Comparison of ENCODE assay signal across 8 mouse cellular contexts in the genomic region with DNA sequence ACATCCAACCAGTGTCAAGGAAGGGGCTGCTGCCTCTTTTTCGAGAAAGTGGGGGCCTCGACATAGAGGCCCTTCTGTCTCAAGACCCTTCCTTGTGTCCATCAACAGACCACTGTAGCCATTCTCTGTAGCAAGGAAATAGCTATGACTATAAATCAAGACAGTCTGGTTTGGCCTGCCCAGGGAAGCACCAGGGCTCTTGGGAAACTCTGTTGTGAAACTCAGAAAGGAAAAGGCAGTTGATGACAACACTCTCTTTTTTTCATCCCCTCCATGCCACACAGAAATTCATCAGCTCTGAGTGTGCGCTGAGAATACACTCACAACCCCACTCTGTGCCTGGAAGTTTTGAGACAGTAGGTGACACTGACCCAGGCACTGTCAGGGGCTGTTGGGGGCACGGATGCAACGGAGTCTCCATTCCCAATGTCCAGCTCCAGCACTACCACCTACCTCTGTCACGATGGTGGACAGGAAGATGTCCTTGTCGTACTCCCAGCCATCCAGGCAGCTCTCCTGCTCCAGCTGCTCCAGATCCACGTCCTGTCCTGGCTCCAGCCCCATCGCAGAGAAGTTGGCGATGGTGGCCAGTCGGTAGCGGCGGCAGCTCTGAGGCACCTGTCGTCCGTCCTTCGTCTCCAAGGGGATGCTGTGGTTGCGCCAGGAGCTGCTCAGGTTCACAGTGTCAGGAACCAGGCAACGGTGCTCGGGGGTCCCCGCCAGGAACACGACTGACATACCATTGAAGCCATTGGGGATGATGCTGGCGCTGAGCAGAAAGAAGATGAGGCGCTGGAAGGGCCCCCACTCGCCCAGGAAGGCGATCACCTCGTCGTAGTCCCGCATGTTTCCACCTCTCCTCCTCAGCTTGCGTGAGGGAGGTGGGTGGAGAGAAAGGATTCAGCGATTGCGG. TPM values are rescaled to one million over a fixed set of nuclear protein-coding genes. Genes with fewer than 3 reads are reported as not detected.
A peak's percentile ranks its signal among the peaks of the same experiment; 100 is the strongest.
DNase-seq lines count a peak whose midpoint lies in the region; TF ChIP-seq lines count a peak whose summit lies in the region.

No protein-coding gene starts in this region.

- 20% methylated on average over 31 of the region's 31 CpGs for WGBS in bone marrow, adult 2 months
- WGBS in small intestine, adult 2 months, result 30% methylated on average over 31 of the region's 31 CpGs

- H3K27me3 ChIP-seq in erythroblast, embryonic 14.5 days (ENCODE audit: control insufficient read depth), result no peaks in the 10 kb centered on the region; the same call in 1 of the 2 replicates
- no peaks in the 10 kb centered on the region for H3K27me3 ChIP-seq in small intestine, adult 2 months (ENCODE audit: control insufficient read depth, insufficient read depth, low read length)

- H3K27ac ChIP-seq in bone marrow, adult 2 months (ENCODE audit: control insufficient read depth, insufficient read depth, low read depth, low read length, poor library complexity), result peak overlapping the region; percentile 94
- peak overlapping the region; percentile 22; the same call in 1 of the 2 replicates for H3K27ac ChIP-seq in small intestine, adult 2 months (ENCODE audit: insufficient read depth, low read depth, low read length)

- peaks cover 57% of the 10 kb centered on the region for H3K36me3 ChIP-seq in erythroblast, embryonic 14.5 days (ENCODE audit: control insufficient read depth)
- H3K36me3 ChIP-seq in small intestine, adult 2 months (ENCODE audit: control insufficient read depth, insufficient read depth, low read length), result no peaks in the 10 kb centered on the region

- peak; percentile 31 for DNase-seq in kidney, adult 9 months
- no peak for DNase-seq in kidney, adult 11 months
- DNase-seq in liver, result peak; percentile 30
- no peak for DNase-seq in right cerebral cortex, postnatal 36 days (ENCODE audit: low spot score in 2 of 2)
- DNase-seq in ovary, postnatal 36 days (ENCODE audit: low spot score), result no peak

- TF ChIP-seq POLR2A in bone marrow, adult 2 months (IDR thresholded peaks at IDR 0.05; ENCODE audit: borderline replicate concordance, control insufficient read depth, low read depth, low read length), result no peak
- TF ChIP-seq POLR2A in small intestine, adult 2 months (IDR thresholded peaks at IDR 0.05; ENCODE audit: low read depth, low read length), result no peak

- H3K4me3 ChIP-seq in bone marrow, adult 2 months (replicated peaks; ENCODE audit: control insufficient read depth, low read depth, low read length), result peak overlapping the region; percentile 96
- peak overlapping the region; percentile 74 for H3K4me3 ChIP-seq in erythroblast, embryonic 14.5 days (replicated peaks)
- H3K4me3 ChIP-seq in small intestine, adult 2 months (ENCODE audit: low read depth, low read length), result peak overlapping the region; percentile 74

- no peaks in the 10 kb centered on the region; the same call in 1 of the 2 replicates for H3K9me3 ChIP-seq in erythroblast, embryonic 14.5 days (ENCODE audit: control insufficient read depth, low read length)

- TF ChIP-seq CTCF in bone marrow, adult 2 months (IDR thresholded peaks at IDR 0.05; ENCODE audit: control insufficient read depth, insufficient read depth, low read length), result no peak
- TF ChIP-seq CTCF in small intestine, adult 2 months (IDR thresholded peaks at IDR 0.05; ENCODE audit: extremely low read depth, insufficient read length, insufficient replicate concordance, low read depth, low read length), result no peak

- H3K4me1 ChIP-seq in bone marrow, adult 2 months (ENCODE audit: control insufficient read depth, insufficient read depth, low read length), result no peaks in the 10 kb centered on the region; the same call in 1 of the 2 replicates
- peaks cover 64% of the 10 kb centered on the region for H3K4me1 ChIP-seq in erythroblast, embryonic 14.5 days (ENCODE audit: control insufficient read depth)
- peaks cover 25% of the 10 kb centered on the region for H3K4me1 ChIP-seq in small intestine, adult 2 months (ENCODE audit: control insufficient read depth, insufficient read depth, insufficient read length, low read length)

RNA-seq across cellular contexts. Expression of gene Slc22a4, which starts 0.5 kb away (rescaled TPM):
- 20.7 and 34.8 TPM in 2 replicates for polyA plus RNA-seq in bone marrow, adult 2 months (2011; ENCODE audit: insufficient read depth, insufficient read length, low replicate concordance, missing spikeins)
- 10.1 and 12.5 TPM in 2 replicates for polyA plus RNA-seq in erythroblast, embryonic 14.5 days (2012)
- polyA plus RNA-seq in small intestine, adult 2 months (2012; rRNA removed), result 6.3 and 18.9 TPM in 2 replicates

RNA-seq across cellular contexts. Expression of gene Pdlim4, which starts 41.4 kb away (rescaled TPM):
- polyA plus RNA-seq in bone marrow, adult 2 months (2011; ENCODE audit: insufficient read depth, insufficient read length, low replicate concordance, missing spikeins), result 3.7 and 3.8 TPM in 2 replicates
- 0.10 and 0.17 TPM in 2 replicates for polyA plus RNA-seq in erythroblast, embryonic 14.5 days (2012)
- polyA plus RNA-seq in small intestine, adult 2 months (2012; rRNA removed), result 15.6 and 16.6 TPM in 2 replicates

RNA-seq across cellular contexts. Expression of gene Slc22a21, which starts 47.3 kb away (rescaled TPM):
- 3.1 and 6.3 TPM in 2 replicates for polyA plus RNA-seq in bone marrow, adult 2 months (2011; ENCODE audit: insufficient read depth, insufficient read length, low replicate concordance, missing spikeins)
- polyA plus RNA-seq in erythroblast, embryonic 14.5 days (2012), result 0.26 and 0.77 TPM in 2 replicates
- 3.6 and 7.6 TPM in 2 replicates for polyA plus RNA-seq in small intestine, adult 2 months (2012; rRNA removed)

Comparison
In these comparisons a context has a peak if more than half of its experiments do, and no peak if none do; other contexts are left out.
1. DNase-seq: peak in kidney, adult 9 months (single experiment) and liver (single experiment); none in kidney, adult 11 months (single experiment), right cerebral cortex, postnatal 36 days (0 of 2) and ovary, postnatal 36 days (single experiment).
2. Peak in every context shown above with its lines, with median percentiles within 50 percentile points of each other: H3K4me3 ChIP-seq.